Mouse (Mus musculus): ENCODE measurements around the gene Ablim1. TPM values are rescaled to one million over a fixed set of nuclear protein-coding genes. Genes with fewer than 3 reads are reported as not detected.

The Ablim1 gene
- polyA plus RNA-seq, 1 experiment, result 0.01 TPM

DNA sequence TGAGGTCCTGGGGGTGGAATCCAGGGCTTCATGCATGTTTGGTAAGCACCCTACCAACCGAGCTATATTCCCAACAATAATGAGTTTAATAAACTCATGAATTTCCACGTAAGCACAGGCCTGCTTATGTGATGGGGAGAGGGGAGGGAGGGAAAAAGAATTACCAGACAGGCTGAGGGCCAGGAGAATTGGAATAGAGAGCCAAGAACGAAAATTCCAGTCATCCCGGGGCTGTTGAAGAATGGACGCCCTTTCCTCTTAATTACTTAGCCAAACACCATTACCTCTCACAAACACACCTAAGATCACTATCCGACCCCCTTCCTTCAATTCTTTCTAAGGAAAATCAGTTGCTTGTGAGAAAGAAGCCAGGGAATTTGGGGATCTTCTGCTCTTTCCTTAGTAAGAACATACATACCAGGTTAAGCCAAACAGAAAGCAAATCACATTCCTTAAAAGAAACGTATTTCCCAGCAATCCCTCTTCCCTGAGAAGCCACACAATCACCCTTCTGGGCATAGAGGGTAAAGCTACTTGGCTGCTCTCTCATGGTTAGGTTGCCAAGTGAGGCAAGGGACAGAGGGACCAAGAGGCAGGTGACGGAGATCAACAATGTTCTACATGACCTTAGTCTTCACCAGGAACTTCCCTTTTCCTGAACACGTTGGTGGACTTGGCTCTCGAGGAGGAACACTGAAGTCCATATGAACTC is 48.2 kb downstream of the Ablim1 start:
- no peaks in the 10 kb centered on the region for H3K4me1 ChIP-seq (ENCODE audit: control insufficient read depth)
- H3K36me3 ChIP-seq (ENCODE audit: control insufficient read depth), result no peaks in the 10 kb centered on the region
- no peak overlapping the region for H3K4me3 ChIP-seq (replicated peaks)
- TF ChIP-seq TAL1 (IDR thresholded peaks at IDR 0.05; ENCODE audit: low read length), result no peak
- no peak for TF ChIP-seq GATA1 (IDR thresholded peaks at IDR 0.05; ENCODE audit: low read length)
- H3K9me3 ChIP-seq (ENCODE audit: control insufficient read depth, low read length), result no peaks in the 10 kb centered on the region
- H3K27me3 ChIP-seq (ENCODE audit: control insufficient read depth), result no peaks in the 10 kb centered on the region

- H3K9me3 ChIP-seq (ENCODE audit: control insufficient read depth, low read length), result no peaks in the 10 kb centered on the region
- no peaks in the 10 kb centered on the region for H3K36me3 ChIP-seq (ENCODE audit: control insufficient read depth)
- H3K4me3 ChIP-seq (replicated peaks), result no peak overlapping the region
- H3K27me3 ChIP-seq (ENCODE audit: control insufficient read depth), result no peaks in the 10 kb centered on the region
- H3K4me1 ChIP-seq (ENCODE audit: control insufficient read depth), result no peaks in the 10 kb centered on the region
- TF ChIP-seq TAL1 (IDR thresholded peaks at IDR 0.05; ENCODE audit: low read length) (no peak), GATA1 (IDR thresholded peaks at IDR 0.05; ENCODE audit: low read length) (no peak)
Observed at GRCm38 (mm10) chr19:57264296-57264947, 50.3 kb downstream of the Ablim1 start.

DNA sequence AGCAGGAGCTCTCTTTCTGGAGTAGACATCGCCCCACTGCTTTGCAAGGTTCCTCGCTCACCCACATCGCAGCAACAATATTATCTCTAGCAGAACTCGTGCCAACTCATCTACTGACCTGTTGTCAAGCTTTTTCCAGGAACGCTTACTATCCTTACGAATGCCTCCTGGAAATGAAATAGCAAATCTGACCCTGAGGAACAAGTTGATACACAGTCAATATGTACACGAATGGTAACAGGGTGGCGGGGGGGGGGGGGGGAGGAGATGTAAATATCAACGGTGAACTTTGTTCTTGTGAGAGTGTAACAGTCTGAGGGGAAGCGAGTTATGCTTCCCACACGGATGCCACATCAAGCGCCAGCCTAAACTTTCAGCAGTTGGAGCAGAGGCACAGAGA is 56.9 kb downstream of the Ablim1 start:
- no peak for TF ChIP-seq TAL1 (IDR thresholded peaks at IDR 0.05; ENCODE audit: low read length)
- no peak for TF ChIP-seq GATA1 (IDR thresholded peaks at IDR 0.05; ENCODE audit: low read length)
- H3K4me1 ChIP-seq (ENCODE audit: control insufficient read depth), result no peaks in the 10 kb centered on the region

DNA sequence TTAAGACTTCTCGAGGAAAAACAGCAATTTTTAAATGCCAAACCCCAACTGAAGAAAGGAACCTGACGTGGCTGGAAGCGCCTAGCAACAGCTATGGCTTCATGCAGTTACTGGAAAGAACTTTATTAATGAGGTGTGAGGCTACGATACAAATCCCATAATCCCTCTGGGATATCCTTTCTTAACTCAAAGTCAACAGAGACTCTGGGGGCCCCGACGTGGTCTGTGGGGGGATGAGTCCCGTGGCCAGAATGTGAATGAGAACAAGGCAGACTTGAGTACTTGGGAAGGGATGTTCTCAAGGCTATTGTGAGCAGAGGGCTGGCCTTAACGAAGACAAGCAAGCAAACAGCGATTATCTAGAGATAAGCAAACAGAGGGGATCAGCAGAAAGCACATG is 58.1 kb downstream of the Ablim1 start:
- Histone ChIP-seq H3K36me3 (ENCODE audit: control insufficient read depth) (no peaks in the 10 kb centered on the region), H3K4me3 (replicated peaks) (no peak overlapping the region), H3K9me3 (ENCODE audit: control insufficient read depth, low read length) (no peaks in the 10 kb centered on the region), H3K4me1 (ENCODE audit: control insufficient read depth) (no peaks in the 10 kb centered on the region), H3K27me3 (ENCODE audit: control insufficient read depth) (no peaks in the 10 kb centered on the region)
- TF ChIP-seq TAL1 (IDR thresholded peaks at IDR 0.05; ENCODE audit: low read length) (no peak), GATA1 (IDR thresholded peaks at IDR 0.05; ENCODE audit: low read length) (no peak)

More for the DNA sequence above, 56.9 kb downstream of the Ablim1 start:
- no peaks in the 10 kb centered on the region for H3K27me3 ChIP-seq (ENCODE audit: control insufficient read depth)
- H3K36me3 ChIP-seq (ENCODE audit: control insufficient read depth), result no peaks in the 10 kb centered on the region
- no peak overlapping the region for H3K4me3 ChIP-seq (replicated peaks)
- no peaks in the 10 kb centered on the region for H3K9me3 ChIP-seq (ENCODE audit: control insufficient read depth, low read length)

DNA sequence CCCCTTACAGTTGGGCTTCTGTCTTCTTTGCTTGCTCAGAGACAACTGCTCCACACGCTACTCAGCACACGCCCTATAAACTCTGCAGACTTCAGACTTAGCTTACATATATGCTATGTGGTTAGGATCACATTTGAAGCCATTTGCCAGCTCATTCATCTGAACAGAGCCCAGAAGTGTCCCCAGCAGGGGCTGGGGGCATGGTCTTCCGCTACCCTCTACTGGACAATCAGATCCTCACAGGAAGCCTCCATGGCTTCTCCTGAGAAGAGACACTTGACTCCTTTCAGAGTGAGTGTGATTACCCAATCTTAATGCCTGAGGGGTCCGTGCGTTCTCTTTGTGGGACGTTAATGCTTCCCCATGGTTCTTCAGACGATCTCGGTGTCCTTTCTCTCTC is 59.6 kb downstream of the Ablim1 start:
- Histone ChIP-seq H3K27me3 (ENCODE audit: control insufficient read depth) (no peaks in the 10 kb centered on the region), H3K4me1 (ENCODE audit: control insufficient read depth) (no peaks in the 10 kb centered on the region), H3K9me3 (ENCODE audit: control insufficient read depth, low read length) (no peaks in the 10 kb centered on the region), H3K4me3 (replicated peaks) (no peak overlapping the region), H3K36me3 (ENCODE audit: control insufficient read depth) (no peaks in the 10 kb centered on the region)
- TF ChIP-seq TAL1 (IDR thresholded peaks at IDR 0.05; ENCODE audit: low read length) (no peak), GATA1 (IDR thresholded peaks at IDR 0.05; ENCODE audit: low read length) (no peak)

- Histone ChIP-seq H3K4me3 (replicated peaks) (no peak overlapping the region), H3K9me3 (ENCODE audit: control insufficient read depth, low read length) (no peaks in the 10 kb centered on the region), H3K36me3 (ENCODE audit: control insufficient read depth) (no peaks in the 10 kb centered on the region), H3K27me3 (ENCODE audit: control insufficient read depth) (no peaks in the 10 kb centered on the region), H3K4me1 (ENCODE audit: control insufficient read depth) (no peaks in the 10 kb centered on the region)
- TF ChIP-seq GATA1 (IDR thresholded peaks at IDR 0.05; ENCODE audit: low read length) (no peak), TAL1 (IDR thresholded peaks at IDR 0.05; ENCODE audit: low read length) (no peak)
Observed at GRCm38 (mm10) chr19:57252692-57253448, 61.8 kb downstream of the Ablim1 start.

DNA sequence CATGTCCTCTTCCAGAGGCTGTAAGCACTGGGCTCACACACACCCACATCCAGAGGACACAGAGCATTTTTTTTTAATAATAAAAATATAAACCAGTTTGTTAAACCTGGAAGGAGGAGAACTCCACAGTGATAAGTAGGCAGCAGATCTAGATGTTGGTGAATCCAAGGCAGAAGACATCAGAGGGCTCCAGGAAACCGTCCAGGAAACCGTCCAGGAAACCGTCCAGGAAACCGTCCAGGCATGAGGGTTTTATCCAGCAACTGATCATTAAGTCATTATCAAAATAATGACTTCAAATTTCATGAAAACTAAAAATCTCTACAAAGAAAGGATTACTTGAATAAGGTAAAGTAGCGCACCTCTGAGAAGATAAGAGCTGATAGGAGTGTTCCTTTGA is 65.9 kb downstream of the Ablim1 start:
- H3K36me3 ChIP-seq (ENCODE audit: control insufficient read depth), result no peaks in the 10 kb centered on the region
- TF ChIP-seq TAL1 (IDR thresholded peaks at IDR 0.05; ENCODE audit: low read length) (no peak), GATA1 (IDR thresholded peaks at IDR 0.05; ENCODE audit: low read length) (no peak)
- H3K4me3 ChIP-seq (replicated peaks), result no peak overlapping the region
- no peaks in the 10 kb centered on the region for H3K9me3 ChIP-seq (ENCODE audit: control insufficient read depth, low read length)
- H3K4me1 ChIP-seq (ENCODE audit: control insufficient read depth), result no peaks in the 10 kb centered on the region
- no peaks in the 10 kb centered on the region for H3K27me3 ChIP-seq (ENCODE audit: control insufficient read depth)

DNA sequence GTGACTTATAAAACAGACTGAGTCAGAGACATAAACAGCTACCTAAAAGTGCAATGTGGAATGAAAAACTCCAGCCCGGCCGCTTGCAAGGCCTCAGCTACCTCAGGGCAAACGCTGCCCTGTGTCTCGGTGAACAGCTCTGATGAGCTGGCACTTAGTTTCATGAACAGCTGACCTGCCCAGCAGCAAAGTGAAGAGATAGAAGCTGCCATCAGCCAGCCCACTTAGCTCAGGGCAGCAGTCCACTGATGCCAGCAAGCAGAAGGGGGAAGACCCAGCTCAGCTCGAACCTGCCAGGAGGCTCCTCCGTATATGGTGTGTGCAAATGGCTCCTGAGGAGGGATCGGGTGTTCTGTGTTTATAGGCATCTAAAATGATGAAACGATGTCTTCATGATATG is 67.5 kb downstream of the Ablim1 start:
- no peaks in the 10 kb centered on the region for H3K9me3 ChIP-seq (ENCODE audit: control insufficient read depth, low read length)
- H3K27me3 ChIP-seq (ENCODE audit: control insufficient read depth), result no peaks in the 10 kb centered on the region
- TF ChIP-seq TAL1 (IDR thresholded peaks at IDR 0.05; ENCODE audit: low read length), result no peak
- no peak for TF ChIP-seq GATA1 (IDR thresholded peaks at IDR 0.05; ENCODE audit: low read length)
- no peaks in the 10 kb centered on the region for H3K4me1 ChIP-seq (ENCODE audit: control insufficient read depth)
- H3K36me3 ChIP-seq (ENCODE audit: control insufficient read depth), result no peaks in the 10 kb centered on the region
- H3K4me3 ChIP-seq (replicated peaks), result no peak overlapping the region

GRCm38 (mm10) chr19:57244281-57244680 is 70.4 kb downstream of the Ablim1 start:
- H3K9me3 ChIP-seq (ENCODE audit: control insufficient read depth, low read length), result no peaks in the 10 kb centered on the region
- TF ChIP-seq TAL1 (IDR thresholded peaks at IDR 0.05; ENCODE audit: low read length) (no peak), GATA1 (IDR thresholded peaks at IDR 0.05; ENCODE audit: low read length) (no peak)
- H3K4me3 ChIP-seq (replicated peaks), result no peak overlapping the region
- H3K4me1 ChIP-seq (ENCODE audit: control insufficient read depth), result no peaks in the 10 kb centered on the region
- H3K36me3 ChIP-seq (ENCODE audit: control insufficient read depth), result no peaks in the 10 kb centered on the region
- H3K27me3 ChIP-seq (ENCODE audit: control insufficient read depth), result no peaks in the 10 kb centered on the region
